Mouse (Mus musculus): ENCODE results near the gene Mtmr4.

Mtmr4 gene

DNA sequence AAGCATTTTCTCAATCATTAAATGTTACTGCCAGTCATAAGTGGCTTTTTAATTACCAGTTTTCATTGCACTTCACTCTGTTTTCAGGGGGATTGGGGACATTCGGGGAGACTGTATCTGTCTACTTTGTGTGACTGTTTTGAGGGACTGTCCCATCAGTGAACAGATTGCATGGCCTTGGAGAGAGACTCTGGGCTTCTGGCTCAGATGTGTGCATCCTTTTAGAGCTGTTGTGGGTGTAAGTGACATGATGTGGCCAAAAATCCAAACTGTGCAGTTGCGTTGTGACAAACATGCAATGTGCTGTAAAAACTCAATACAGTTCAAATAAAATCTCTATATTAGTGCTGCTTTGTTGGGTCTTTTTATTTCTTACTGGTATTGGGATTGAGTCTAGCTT lies 24.0 kb downstream of the Mtmr4 start:
- no peak for DNase-seq

DNA sequence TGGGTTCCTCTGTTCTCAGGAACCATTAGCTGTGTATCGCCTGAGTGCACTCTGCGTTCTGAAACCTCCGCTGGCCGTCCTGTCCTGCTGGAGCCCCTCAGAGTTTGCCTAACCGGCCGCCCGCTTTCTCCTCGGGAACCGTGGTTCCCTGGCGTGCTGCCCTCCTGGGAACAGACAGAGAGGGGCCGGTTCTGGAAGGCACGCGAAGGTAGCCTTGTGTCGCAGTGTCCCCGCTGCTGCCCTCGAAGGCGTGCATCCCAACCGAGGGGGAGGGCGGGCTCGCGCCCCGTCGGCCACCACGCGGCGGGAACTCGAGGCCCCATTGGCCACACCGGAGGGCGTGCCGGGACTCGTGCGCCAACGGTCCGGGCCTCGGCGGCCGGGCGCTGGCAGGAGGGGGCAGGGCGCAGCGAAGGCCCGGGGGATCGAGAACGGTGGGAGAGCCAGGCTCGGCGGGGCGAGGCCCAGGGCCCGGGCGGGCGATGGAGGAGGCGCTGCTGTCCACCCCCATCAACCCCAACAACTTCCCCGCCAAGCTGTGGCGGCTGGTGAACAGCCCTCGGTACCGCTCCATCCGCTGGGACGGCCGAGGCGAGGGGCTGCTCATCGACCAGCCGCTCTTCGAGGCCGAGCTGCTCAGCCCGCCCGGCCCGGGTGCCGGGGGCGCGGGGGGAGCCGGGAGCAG lies 25.0 kb downstream of the Mtmr4 start, which contains the start of gene Hsf5:
Hsf5 (plus strand) TSS at position 375 of the 685 bp plus-strand sequence.
- DNase-seq, result no peak

DNA sequence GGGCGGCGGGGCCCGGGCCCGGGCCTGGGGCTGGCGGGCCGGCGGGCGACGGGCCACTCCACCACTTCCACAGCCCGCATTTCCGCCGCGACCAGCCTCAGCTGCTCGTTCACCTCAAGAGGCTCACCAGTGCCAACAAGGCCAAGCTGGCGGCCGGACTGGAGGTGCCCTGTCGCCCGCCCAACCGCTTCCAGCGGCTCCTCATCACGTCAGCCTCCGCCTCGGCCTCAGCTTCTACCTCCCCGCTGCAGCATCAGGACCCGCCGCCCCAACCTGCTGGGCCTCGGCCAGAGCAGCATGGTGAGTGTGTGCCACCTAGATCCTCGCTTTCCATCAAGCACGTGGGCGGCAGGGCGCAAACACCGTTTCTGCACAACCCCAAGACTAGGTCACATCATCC lies 25.6 kb downstream of the Mtmr4 start:
- no peak for DNase-seq

DNA sequence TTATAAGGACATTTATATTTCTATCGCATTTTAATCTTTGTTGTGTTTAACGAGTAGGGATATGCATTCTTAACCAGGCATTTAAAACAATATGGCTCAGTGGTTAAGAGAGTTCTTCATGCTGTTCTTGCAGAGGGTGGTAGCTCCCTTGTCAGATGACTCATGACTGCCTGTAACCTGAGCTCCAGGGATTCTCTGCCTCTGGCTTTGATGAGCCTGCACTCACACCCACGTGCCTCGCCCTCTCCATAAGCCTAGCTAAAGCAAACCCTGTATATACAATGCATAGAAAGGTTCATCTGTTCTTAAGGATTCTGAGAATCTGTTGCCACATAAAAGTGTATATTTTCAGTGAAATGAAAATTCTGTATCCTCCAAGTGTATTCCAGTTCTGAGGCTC lies 31.2 kb downstream of the Mtmr4 start:
- no peak for DNase-seq

DNA sequence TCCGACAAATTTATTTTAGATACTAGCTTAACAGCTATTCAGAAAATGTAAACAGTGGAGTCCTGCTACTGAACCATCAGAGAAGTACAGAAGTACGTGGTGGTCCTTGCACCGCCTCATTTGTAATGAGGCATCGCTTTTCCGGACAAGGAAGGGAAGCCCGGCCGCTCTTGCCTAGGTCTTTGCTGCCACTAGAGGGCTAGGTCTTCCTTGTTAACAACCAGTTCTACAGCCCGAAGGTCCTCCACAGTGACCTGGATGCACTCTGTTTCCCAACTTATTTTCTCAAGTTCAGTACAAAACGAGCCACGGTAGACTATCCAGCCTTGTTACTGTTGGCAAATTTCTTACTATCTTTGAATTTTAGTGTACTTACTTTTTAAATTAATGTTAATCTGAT lies 37.9 kb downstream of the Mtmr4 start:
- DNase-seq, result peak; percentile 44 to 72

DNA sequence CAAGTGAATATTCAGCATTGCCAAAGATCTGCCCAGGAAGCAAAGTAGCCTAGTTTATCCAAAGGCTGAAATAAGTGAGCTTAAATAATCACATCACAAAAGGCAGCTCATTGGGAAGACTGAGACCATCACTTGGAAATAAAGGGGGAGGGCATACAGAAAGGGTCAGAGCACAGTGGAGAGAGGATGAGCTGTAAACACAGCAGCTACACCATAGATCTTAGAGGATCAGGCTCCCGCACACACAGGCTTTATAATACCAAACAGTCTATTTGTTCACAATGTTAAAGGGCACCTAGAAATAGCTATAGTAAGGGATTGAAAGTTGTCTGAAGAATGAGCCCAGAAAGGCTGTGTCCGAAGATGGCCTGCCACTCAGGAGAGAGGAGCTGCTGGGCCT lies 46.8 kb downstream of the Mtmr4 start:
- DNase-seq, result no peak

DNA sequence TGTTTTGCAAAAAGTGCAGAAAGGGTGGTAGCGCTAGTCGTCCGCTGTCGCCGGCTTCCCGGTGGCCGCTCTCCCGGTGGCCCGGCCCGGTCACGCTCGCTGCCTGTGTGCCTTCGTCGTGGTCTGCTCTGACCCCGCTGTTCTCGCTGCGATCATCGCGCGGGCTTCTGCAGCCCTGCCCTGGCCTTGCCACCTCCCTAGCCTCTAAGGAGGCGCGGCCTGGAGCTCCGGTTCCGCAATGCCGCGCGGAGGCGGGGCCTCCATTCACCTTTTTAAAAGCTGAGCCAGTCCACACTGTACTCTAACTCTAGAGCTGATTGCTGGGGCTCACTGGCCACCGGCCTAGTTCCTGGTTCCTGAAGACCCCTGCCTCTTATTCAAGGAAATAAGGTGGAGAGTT lies 47.2 kb downstream of the Mtmr4 start:
- peak; percentile 74 to 88 for DNase-seq

DNA sequence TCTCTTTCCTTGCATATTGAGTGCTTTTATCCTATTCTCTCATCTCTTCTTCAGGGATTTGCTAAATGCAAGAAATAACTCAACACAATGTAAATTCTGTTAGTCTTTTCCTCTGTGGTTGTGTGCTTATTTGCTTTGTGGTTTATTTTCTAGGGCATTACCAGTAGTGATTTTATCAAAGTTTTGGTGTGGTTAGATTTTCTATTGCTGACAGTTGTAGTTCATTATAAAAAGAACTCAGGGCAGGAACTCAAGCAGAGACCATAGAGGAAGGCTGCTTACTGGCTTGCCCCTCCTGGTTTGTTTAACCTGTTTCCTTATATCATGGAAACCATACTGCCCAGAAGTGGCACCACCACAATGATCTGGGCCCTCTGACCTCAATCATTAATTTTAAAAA lies 50.9 kb downstream of the Mtmr4 start:
- no peak for DNase-seq

DNA sequence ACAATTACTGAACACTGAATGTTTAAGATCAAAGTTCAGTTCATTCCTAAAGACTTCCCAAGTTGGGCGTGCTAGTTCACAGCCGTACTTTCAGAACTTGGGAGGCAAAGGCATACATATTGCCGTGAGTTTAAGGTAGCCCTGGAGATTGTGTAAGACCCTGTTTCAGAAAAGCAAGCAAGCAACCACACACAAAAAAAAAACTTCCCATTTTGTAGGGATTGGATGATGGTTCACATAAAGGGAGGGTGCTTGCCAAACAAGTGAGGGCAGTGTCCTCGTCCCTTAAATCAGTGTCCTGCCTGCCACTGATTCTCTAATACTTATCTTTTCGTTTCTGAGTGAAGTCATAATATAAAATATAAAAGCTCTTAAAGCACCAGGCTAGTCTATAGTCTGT lies 62.7 kb downstream of the Mtmr4 start:
- DNase-seq, result no peak

DNA sequence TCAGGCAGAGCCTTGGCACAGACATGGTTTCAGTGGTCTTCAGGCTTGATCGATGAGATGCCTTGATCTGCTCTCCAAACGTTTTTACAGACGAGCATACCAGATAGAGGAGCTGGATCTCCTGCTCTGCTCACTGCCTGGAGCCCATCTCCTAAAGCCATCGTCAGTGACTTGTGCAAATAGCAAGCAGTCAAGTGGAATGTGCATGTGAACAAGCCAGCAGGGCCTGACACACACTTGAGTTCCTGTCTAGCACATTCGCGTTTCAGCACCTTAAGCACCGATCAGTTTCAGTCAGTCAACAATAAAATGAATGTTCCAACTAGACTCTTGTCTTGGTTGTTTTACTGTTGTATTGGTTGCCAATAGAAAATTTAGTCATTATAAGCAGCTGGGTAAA lies 67.3 kb downstream of the Mtmr4 start:
- no peak for DNase-seq

DNA sequence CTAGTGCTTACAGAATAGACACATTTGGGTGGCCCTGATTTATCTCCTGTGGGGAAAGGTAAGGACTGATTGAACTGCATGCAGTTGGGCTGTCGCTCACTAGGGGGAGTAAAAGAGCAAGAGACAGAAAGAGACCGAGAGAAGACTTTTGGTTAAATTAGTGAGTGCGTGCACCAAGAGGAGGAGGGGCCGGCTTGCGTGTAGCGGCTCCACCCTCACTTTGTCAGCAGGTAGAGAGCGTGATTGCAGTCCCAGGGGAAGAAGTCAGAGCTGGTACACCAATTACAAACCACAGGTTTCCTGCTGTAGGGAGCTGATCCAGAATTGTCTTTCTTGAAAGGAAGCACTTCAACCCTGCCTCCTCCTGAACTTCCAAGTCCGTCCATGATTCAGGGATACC lies 70.4 kb downstream of the Mtmr4 start, which contains the start of gene Rnf43:
Rnf43 (plus strand) TSS at position 316 of the 400 bp plus-strand sequence.
- peak; percentile 94 to 95 for DNase-seq

DNA sequence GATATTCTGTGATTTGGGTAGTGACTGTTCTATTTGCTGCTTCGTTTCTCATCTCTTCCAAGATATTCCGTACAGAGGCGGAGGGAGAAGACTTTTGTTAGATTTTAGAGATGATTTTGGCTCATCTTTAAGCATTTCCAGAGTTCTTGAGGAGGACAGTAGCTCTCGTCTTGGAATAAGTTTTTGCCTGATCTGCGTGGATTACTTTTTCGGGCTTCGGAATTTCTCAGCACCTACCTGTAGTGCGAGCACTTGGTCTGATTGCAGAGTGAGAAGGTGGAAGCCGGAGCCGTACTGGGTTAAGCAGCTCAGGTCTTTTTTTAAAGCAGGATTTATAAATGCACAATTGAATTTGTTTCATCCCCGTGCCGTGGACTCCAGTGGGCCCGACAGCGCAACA lies 70.9 kb downstream of the Mtmr4 start:
- DNase-seq, result peak in 1 of 2 experiments; percentile 21

DNA sequence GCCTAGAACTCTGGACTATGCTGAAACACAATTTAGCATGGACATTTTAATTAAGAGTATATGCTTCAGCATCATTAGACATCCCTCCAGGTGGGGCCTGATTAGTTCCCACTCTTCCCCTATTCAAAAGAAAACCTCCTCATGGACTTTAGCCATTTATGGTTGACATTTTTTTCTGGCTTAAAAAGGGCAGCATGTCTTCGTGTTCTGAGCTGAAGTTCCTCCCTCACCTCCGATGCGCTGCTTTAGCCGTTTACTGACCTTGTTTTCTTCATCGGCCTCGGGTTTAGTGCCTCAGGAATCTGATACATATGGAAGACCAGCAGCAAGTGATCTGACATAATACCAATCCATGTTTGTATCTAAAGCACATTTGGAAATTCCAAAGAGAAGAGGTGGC lies 72.0 kb downstream of the Mtmr4 start:
- DNase-seq, result no peak

DNA sequence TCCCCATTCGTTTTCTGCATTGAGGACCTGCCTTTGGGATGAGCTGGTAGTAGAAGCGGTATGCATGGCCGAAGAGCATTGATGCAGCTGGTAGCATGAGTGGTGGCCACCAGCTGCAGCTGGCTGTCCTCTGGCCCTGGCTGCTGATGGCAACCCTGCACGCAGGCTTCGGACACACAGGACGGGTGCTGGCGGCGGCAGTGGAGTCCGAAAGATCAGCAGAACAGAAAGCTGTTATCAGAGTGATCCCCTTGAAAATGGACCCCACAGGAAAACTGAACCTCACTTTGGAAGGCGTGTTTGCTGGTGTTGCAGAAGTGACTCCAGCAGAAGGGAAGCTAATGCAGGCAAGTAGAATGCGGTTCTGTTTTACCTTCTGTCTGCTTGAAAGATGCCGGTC lies 72.6 kb downstream of the Mtmr4 start:
- peak; percentile 18 to 25 for DNase-seq

DNA sequence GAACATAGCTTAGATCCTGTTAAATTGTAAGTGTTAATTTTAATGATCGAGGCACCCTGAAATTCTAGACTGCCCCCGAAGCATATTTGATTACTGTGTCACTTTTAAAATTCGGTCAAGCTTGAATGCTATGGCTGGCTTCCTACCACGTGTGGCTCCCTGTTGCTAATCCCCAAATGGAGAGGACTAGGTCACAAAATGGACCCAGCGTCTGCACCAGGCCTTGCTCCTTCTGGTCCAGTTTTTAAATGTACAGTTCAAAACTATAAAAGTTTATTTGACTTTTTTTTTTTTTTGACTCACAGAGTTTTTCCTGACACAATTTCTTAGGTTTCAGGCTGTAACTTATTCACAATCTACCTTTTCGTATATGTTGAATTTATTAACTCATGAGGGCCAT lies 73.3 kb downstream of the Mtmr4 start:
- DNase-seq, result peak in 1 of 2 experiments; percentile 23

DNA sequence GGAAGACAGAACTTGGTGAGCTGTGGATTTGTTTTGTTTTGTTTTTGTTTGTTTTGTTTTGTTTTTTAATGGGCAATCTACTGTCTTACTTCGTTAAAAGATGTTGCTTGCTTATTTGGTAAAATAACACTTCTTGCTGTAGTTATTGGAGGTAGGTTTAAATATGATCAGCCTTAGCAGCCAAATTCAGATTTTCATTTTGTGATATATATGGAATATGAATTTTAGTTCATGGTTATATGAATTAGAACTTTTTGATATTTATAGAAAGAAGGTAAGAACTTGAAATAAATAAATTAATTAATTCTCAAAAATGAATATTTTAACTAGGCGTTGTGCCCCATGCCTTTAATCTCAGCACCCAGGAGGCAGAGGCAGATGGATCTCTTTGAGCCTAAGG lies 73.7 kb downstream of the Mtmr4 start:
- DNase-seq, result no peak
